20 mouse cellular contexts compared by ENCODE assay signal in the genomic region with DNA sequence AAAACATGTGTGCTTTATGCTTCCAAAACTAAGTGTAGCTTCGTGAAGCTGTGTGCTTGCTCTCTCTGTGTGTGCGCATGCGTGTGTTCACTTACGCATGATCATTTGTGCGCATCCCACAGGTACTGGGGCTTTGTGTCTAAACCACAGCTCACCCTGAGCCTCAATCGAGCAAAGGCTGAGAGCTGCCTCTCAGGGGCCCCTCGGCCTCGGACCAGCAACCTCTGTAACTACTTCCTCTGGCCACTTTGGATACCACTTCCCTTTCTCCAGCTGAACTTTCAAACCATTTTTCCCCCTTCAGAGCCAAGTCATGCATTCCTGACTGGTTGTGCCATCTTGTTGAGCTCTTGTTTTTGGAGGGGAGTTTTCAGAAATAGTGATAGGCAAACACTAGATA. TPM values are rescaled to one million over a fixed set of nuclear protein-coding genes. Genes with fewer than 3 reads are reported as not detected.
A peak's percentile ranks its signal among the peaks of the same experiment; 100 is the strongest.
DNase-seq lines count a peak whose midpoint lies in the region; ATAC-seq and TF ChIP-seq lines count a peak whose summit lies in the region.
"Had no signal": no experiment of that assay in that cellular context is flagged by ENCODE, and none has a peak within 500 bp of the region (broad histone marks: within the 10 kb centered on the region; RNA-seq: fewer than 3 reads in every experiment).

No protein-coding gene starts in this region.

- H3K4me2 ChIP-seq in heart, embryonic 15.5 days: no peak overlapping the region
- no peak overlapping the region for H3K4me2 ChIP-seq in lung, postnatal 0 days (replicated peaks; ENCODE audit: low read depth, low read length)
- H3K4me2 ChIP-seq: hindbrain, embryonic 15.5 days; intestine, embryonic 15.5 days; limb, embryonic 12.5 days; midbrain, embryonic 15.5 days had no signal

- DNase-seq in heart, adult 18-20 months: no peak
- peak; percentile 45 for DNase-seq in lung, postnatal 0 days (ENCODE audit: low spot score)
- no peak for DNase-seq in lung, adult 18-20 months
- peak; percentile 17 to 26 for DNase-seq in B cell, adult 2 months
- no peak for DNase-seq in gastrocnemius, postnatal 25 days
- DNase-seq in adrenal gland, adult 8-10 months: no peak
- DNase-seq: cerebellum, adult 11 months; embryo, embryonic 11 days; kidney, adult 9 months; kidney, postnatal 36 days; retina, postnatal 1 day; thymus, postnatal 25 days had no signal

- TF ChIP-seq EP300 in lung, postnatal 0 days (IDR thresholded peaks at IDR 0.05): no peak

- no peaks in the 10 kb centered on the region for H3K9me3 ChIP-seq in heart, embryonic 15.5 days (replicated peaks)
- no peaks in the 10 kb centered on the region for H3K9me3 ChIP-seq in lung, postnatal 0 days (ENCODE audit: low read length)
- H3K9me3 ChIP-seq: hindbrain, embryonic 15.5 days; intestine, embryonic 15.5 days; limb, embryonic 12.5 days; megakaryocyte, embryonic 14.5 days; midbrain, embryonic 15.5 days had no signal

- no peak overlapping the region for H3K9ac ChIP-seq in heart, embryonic 15.5 days
- no peak overlapping the region for H3K9ac ChIP-seq in lung, postnatal 0 days (replicated peaks; ENCODE audit: low read depth)
- H3K9ac ChIP-seq: hindbrain, embryonic 15.5 days; intestine, embryonic 15.5 days; limb, embryonic 12.5 days; liver, embryonic 14.5 days; midbrain, embryonic 15.5 days had no signal

- H3K36me3 ChIP-seq in heart, embryonic 15.5 days: no peaks in the 10 kb centered on the region
- no peaks in the 10 kb centered on the region for H3K36me3 ChIP-seq in lung, postnatal 0 days (ENCODE audit: insufficient read depth, low read length)
- H3K36me3 ChIP-seq: hindbrain, embryonic 15.5 days; intestine, embryonic 15.5 days; limb, embryonic 12.5 days; midbrain, embryonic 15.5 days had no signal

- peaks cover 25% of the 10 kb centered on the region for H3K4me1 ChIP-seq in heart, embryonic 15.5 days (replicated peaks)
- H3K4me1 ChIP-seq in lung, postnatal 0 days (ENCODE audit: insufficient read depth, low read depth, low read length): peaks cover 6% of the 10 kb centered on the region; the same call in 1 of the 2 replicates
- H3K4me1 ChIP-seq: midbrain, embryonic 15.5 days had no signal

- H3K27ac ChIP-seq in heart, embryonic 15.5 days: peak overlapping the region; percentile 32
- H3K27ac ChIP-seq in lung, postnatal 0 days (ENCODE audit: low read length): no peak overlapping the region
- H3K27ac ChIP-seq: hindbrain, embryonic 15.5 days; intestine, embryonic 15.5 days; limb, embryonic 12.5 days; liver, embryonic 14.5 days; midbrain, embryonic 15.5 days had no signal

- no peaks in the 10 kb centered on the region for H3K27me3 ChIP-seq in heart, embryonic 15.5 days
- H3K27me3 ChIP-seq in lung, postnatal 0 days (replicated peaks; ENCODE audit: insufficient read depth, low read length): no peaks in the 10 kb centered on the region
- H3K27me3 ChIP-seq: hindbrain, embryonic 15.5 days; intestine, embryonic 15.5 days; limb, embryonic 12.5 days; megakaryocyte, embryonic 14.5 days; midbrain, embryonic 15.5 days had no signal

- H3K4me3 ChIP-seq in heart, embryonic 15.5 days: no peak overlapping the region
- H3K4me3 ChIP-seq in lung, postnatal 0 days (ENCODE audit: low read depth, low read length): no peak overlapping the region
- H3K4me3 ChIP-seq: hindbrain, embryonic 15.5 days; intestine, embryonic 15.5 days; limb, embryonic 12.5 days; megakaryocyte, embryonic 14.5 days; midbrain, embryonic 15.5 days had no signal

- ATAC-seq in heart, embryonic 15.5 days (replicated peaks; ENCODE audit: insufficient number of reproducible peaks, insufficient read depth, low FRiP score, low read depth): no peak
- ATAC-seq in lung, postnatal 0 days: no peak
- peak; percentile 74 for ATAC-seq in granulocyte monocyte progenitor cell, adult 5-6 weeks (replicated peaks; ENCODE audit: poor library complexity, severe bottlenecking)
- ATAC-seq: intestine, embryonic 15.5 days; midbrain, embryonic 15.5 days had no signal

- 72% methylated on average over 8 of the region's 8 CpGs for WGBS in heart, embryonic 15.5 days
- WGBS in lung, postnatal 0 days: 75% methylated on average over 8 of the region's 8 CpGs

- no peak for TF ChIP-seq CTCF in lung, postnatal 0 days (IDR thresholded peaks at IDR 0.05)

RNA-seq across cellular contexts. Expression of a gene that starts 36.9 kb away (rescaled TPM):
- polyA plus RNA-seq in heart, embryonic 15.5 days (2015; fragmentation: Nextera tagmentation; extraction: Ambion mirVana): 26.7 and 30.3 TPM in 2 replicates
- 100 to 1,000 TPM in 1 of 2 experiments, 10 to 100 TPM in 1; 97.6 to 122 TPM for total RNA-seq in heart, adult 18-20 months (2021)
- polyA plus RNA-seq in lung, postnatal 0 days (2015; fragmentation: Nextera tagmentation; extraction: Ambion mirVana): 17.2 and 20.8 TPM in 2 replicates
- total RNA-seq in granulocyte monocyte progenitor cell, adult 5-6 weeks (2014; fragmentation: Nextera tagmentation): 25.0 and 26.7 TPM in 2 replicates
- 15.4 and 18.4 TPM in 2 replicates for total RNA-seq in granulocyte monocyte progenitor cell, adult 5-6 weeks (2017)
- total RNA-seq in gastrocnemius, postnatal 25 days (2021): 10 to 100 TPM; 75.1 to 87.6 TPM
- 10 to 100 TPM; 27.2 to 38.9 (median 27.8) TPM for total RNA-seq in adrenal gland, adult 8-10 months (2022)

Comparison
In these comparisons a context has a peak if more than half of its experiments do, and no peak if none do; other contexts are left out.
1. DNase-seq: peak in lung, postnatal 0 days (single experiment) and B cell, adult 2 months (2 of 2); none in heart, adult 18-20 months (0 of 2), lung, adult 18-20 months (0 of 2), gastrocnemius, postnatal 25 days (single experiment) and adrenal gland, adult 8-10 months (single experiment).